Mouse (Mus musculus) hindbrain, embryonic 15.5 days (tissue): ENCODE results near the gene Sema4g. TPM values are rescaled to one million over a fixed set of nuclear protein-coding genes. Genes with fewer than 3 reads are reported as not detected.

ENCODE experiments used
- ATAC-seq: fragments of 200-750 bp; cut with Nextera tagmentation; 2 replicates; pipeline ENCODE4 v1.8.0; 2017; ENCODE audit warnings: low read depth, moderate number of reproducible peaks, moderate TSS enrichment; ENCODE audit not compliant: low FRiP score
- H3K27ac ChIP-seq: fragments of 300-500 bp; sonication (generic); replicated peaks from 2 replicates; pipeline ENCODE4 v1.5.1; 2015; ENCODE audit warnings: mild to moderate bottlenecking, inconsistent platforms
- H3K27me3 ChIP-seq: fragments of 300-500 bp; sonication (generic); 2 replicates; pipeline ENCODE4 v1.6.1; 2015; ENCODE audit warnings: control low read depth, inconsistent platforms
- H3K36me3 ChIP-seq: fragments of 300-500 bp; sonication (generic); 2 replicates; pipeline ENCODE4 v1.6.1; 2015; ENCODE audit warnings: control low read depth, inconsistent platforms
- H3K4me1 ChIP-seq: fragments of 300-500 bp; sonication (generic); replicated peaks from 2 replicates; pipeline ENCODE4 v1.6.1; 2015; ENCODE audit warnings: control low read depth, inconsistent platforms
- H3K4me2 ChIP-seq: fragments of 300-500 bp; sonication (generic); 2 replicates; pipeline ENCODE4 v1.6.1; 2015; ENCODE audit warnings: moderate library complexity, mild to moderate bottlenecking, inconsistent platforms
- H3K4me3 ChIP-seq: fragments of 300-500 bp; sonication (generic); 2 replicates; pipeline ENCODE4 v1.5.1; 2015; ENCODE audit warnings: mild to moderate bottlenecking, inconsistent platforms
- H3K9ac ChIP-seq: fragments of 300-500 bp; sonication (generic); 2 replicates; pipeline ENCODE4 v1.6.1; 2015; ENCODE audit warnings: inconsistent platforms
- H3K9me3 ChIP-seq: fragments of 300-500 bp; sonication (generic); 2 replicates; pipeline ENCODE4 v1.6.1; 2016; ENCODE audit warnings: control low read depth, inconsistent platforms
- WGBS: fragments of 180-500 bp; shearing (Covaris S2); methylation state at CpG from one replicate; pipeline ENCODE4 v1.1.7; 2015; 5-methylcytosine and 5-hydroxymethylcytosine counted together
- polyA plus RNA-seq: library from polyadenylated mRNA; unstranded; fragments of >200 nt; fragmentation: Nextera tagmentation; extraction: Ambion mirVana; gene quantifications from 2 replicates; pipeline ENCODE4 v1.2.1, GENCODE M21; 2015

Gene Sema4g
- polyA plus RNA-seq, 1 experiment from 2014 or later: 18.9 TPM

- 58% methylated on average over 6 of the region's 6 CpGs for whole genome bisulfite sequencing
- no peak overlapping the region for H3K27ac ChIP-seq
- H3K9me3 ChIP-seq: no peaks in the 10 kb centered on the region
- peaks cover 6% of the 10 kb centered on the region for H3K36me3 ChIP-seq
- peaks cover 31% of the 10 kb centered on the region for H3K4me1 ChIP-seq
- H3K4me2 ChIP-seq: peak overlapping the region; percentile 77; the same call in 1 of the 2 replicates
- no peak overlapping the region for H3K9ac ChIP-seq
- H3K27me3 ChIP-seq: no peaks in the 10 kb centered on the region
- ATAC-seq: no peak
- H3K4me3 ChIP-seq: no peak overlapping the region
Observed at GRCm38 (mm10) chr19:44987851-44988250, 1.1 kb upstream of the Sema4g start.

- ATAC-seq: no peak
- H3K4me3 ChIP-seq: peak overlapping the region; percentile 78
- peak overlapping the region; percentile 84 for H3K9ac ChIP-seq
- H3K27me3 ChIP-seq: no peaks in the 10 kb centered on the region
- H3K4me1 ChIP-seq: peaks cover 31% of the 10 kb centered on the region
- peak overlapping the region; percentile 77 for H3K4me2 ChIP-seq
- WGBS: 30% methylated on average over 9 of the region's 9 CpGs
- no peaks in the 10 kb centered on the region for H3K9me3 ChIP-seq
- peaks cover 8% of the 10 kb centered on the region for H3K36me3 ChIP-seq
- H3K27ac ChIP-seq: peak overlapping the region; percentile 74; the same call in 1 of the 2 replicates
Observed at GRCm38 (mm10) chr19:44988321-44988720, 580 bp upstream of the Sema4g start.

- peak; percentile 0 for ATAC-seq
- whole genome bisulfite sequencing: 3% methylated on average over 20 of the region's 22 CpGs
- H3K9ac ChIP-seq: peak overlapping the region; percentile 84
- H3K9me3 ChIP-seq: no peaks in the 10 kb centered on the region
- H3K4me3 ChIP-seq: peak overlapping the region; percentile 78
- H3K4me1 ChIP-seq: peaks cover 31% of the 10 kb centered on the region
- H3K36me3 ChIP-seq: peaks cover 11% of the 10 kb centered on the region
- no peaks in the 10 kb centered on the region for H3K27me3 ChIP-seq
- H3K4me2 ChIP-seq: peak overlapping the region; percentile 77
- H3K27ac ChIP-seq: peak overlapping the region; percentile 74
Observed at GRCm38 (mm10) chr19:44989567-44990495, 930 bp downstream of the Sema4g start.

GRCm38 (mm10) chr19:44991031-44991430, 2.1 kb downstream of the Sema4g start:
- Histone ChIP-seq H3K9me3 (no peaks in the 10 kb centered on the region), H3K27me3 (no peaks in the 10 kb centered on the region), H3K9ac (0 out of 2 replicates have a peak overlapping the region, but pooled peaks have one; percentile 84), H3K4me3 (peak overlapping the region; percentile 78), H3K27ac (no peak overlapping the region), H3K36me3 (peaks cover 12% of the 10 kb centered on the region), H3K4me2 (peak overlapping the region; percentile 77), H3K4me1 (peaks cover 31% of the 10 kb centered on the region)
- ATAC-seq: no peak
- WGBS: 77% methylated on average over 8 of the region's 8 CpGs

GRCm38 (mm10) chr19:44992246-44992645, 3.3 kb downstream of the Sema4g start:
- H3K27me3 ChIP-seq: no peaks in the 10 kb centered on the region
- 46% methylated on average over 7 of the region's 7 CpGs for WGBS
- peaks cover 31% of the 10 kb centered on the region for H3K4me1 ChIP-seq
- no peaks in the 10 kb centered on the region for H3K9me3 ChIP-seq
- no peak overlapping the region for H3K27ac ChIP-seq
- no peak for ATAC-seq
- H3K4me2 ChIP-seq: no peak overlapping the region
- no peak overlapping the region for H3K4me3 ChIP-seq
- H3K36me3 ChIP-seq: peaks cover 23% of the 10 kb centered on the region
- no peak overlapping the region for H3K9ac ChIP-seq

- ATAC-seq: no peak
- no peak overlapping the region for H3K4me2 ChIP-seq
- no peaks in the 10 kb centered on the region for H3K27me3 ChIP-seq
- H3K9ac ChIP-seq: no peak overlapping the region
- H3K27ac ChIP-seq: no peak overlapping the region
- H3K9me3 ChIP-seq: no peaks in the 10 kb centered on the region
- peaks cover 27% of the 10 kb centered on the region for H3K36me3 ChIP-seq
- peaks cover 31% of the 10 kb centered on the region for H3K4me1 ChIP-seq
- WGBS: 73% methylated on average over 7 of the region's 7 CpGs
- H3K4me3 ChIP-seq: no peak overlapping the region
Observed at GRCm38 (mm10) chr19:44992712-44993111, 3.8 kb downstream of the Sema4g start.

- no peak overlapping the region for H3K9ac ChIP-seq
- no peak overlapping the region for H3K4me3 ChIP-seq
- H3K27ac ChIP-seq: no peak overlapping the region
- no peaks in the 10 kb centered on the region for H3K4me1 ChIP-seq
- WGBS: 81% methylated on average over 11 of the region's 11 CpGs
- ATAC-seq: no peak
- no peak overlapping the region for H3K4me2 ChIP-seq
- H3K27me3 ChIP-seq: no peaks in the 10 kb centered on the region
- H3K9me3 ChIP-seq: no peaks in the 10 kb centered on the region
- H3K36me3 ChIP-seq: peaks cover 70% of the 10 kb centered on the region
Observed at GRCm38 (mm10) chr19:44997786-44998185, 8.9 kb downstream of the Sema4g start.

- 86% methylated on average over 8 of the region's 8 CpGs for WGBS
- no peak for ATAC-seq
- Histone ChIP-seq H3K4me3 (no peak overlapping the region), H3K4me2 (no peak overlapping the region), H3K4me1 (peaks cover 5% of the 10 kb centered on the region), H3K36me3 (peaks cover 73% of the 10 kb centered on the region), H3K27me3 (no peaks in the 10 kb centered on the region), H3K9me3 (no peaks in the 10 kb centered on the region), H3K27ac (no peak overlapping the region), H3K9ac (no peak overlapping the region)
Observed at GRCm38 (mm10) chr19:44999647-45000046, 10.7 kb downstream of the Sema4g start.

- no peak overlapping the region for H3K4me2 ChIP-seq
- no peak for ATAC-seq
- H3K27me3 ChIP-seq: no peaks in the 10 kb centered on the region
- H3K9ac ChIP-seq: no peak overlapping the region
- no peak overlapping the region for H3K4me3 ChIP-seq
- H3K9me3 ChIP-seq: no peaks in the 10 kb centered on the region
- H3K4me1 ChIP-seq: peaks cover 24% of the 10 kb centered on the region
- 65% methylated on average over 3 of the region's 3 CpGs for WGBS
- no peak overlapping the region for H3K27ac ChIP-seq
- H3K36me3 ChIP-seq: peaks cover 59% of the 10 kb centered on the region
Observed at GRCm38 (mm10) chr19:45002301-45002700, 13.4 kb downstream of the Sema4g start.

GRCm38 (mm10) chr19:45003740-45004516, 15.0 kb downstream of the Sema4g start:
- no peak for ATAC-seq
- WGBS: 88% methylated on average over 7 of the region's 7 CpGs
- Histone ChIP-seq H3K27me3 (no peaks in the 10 kb centered on the region), H3K4me3 (no peak overlapping the region), H3K4me2 (no peak overlapping the region), H3K9ac (no peak overlapping the region), H3K36me3 (peaks cover 43% of the 10 kb centered on the region), H3K4me1 (peaks cover 36% of the 10 kb centered on the region), H3K27ac (no peak overlapping the region), H3K9me3 (no peaks in the 10 kb centered on the region)

GRCm38 (mm10) chr19:45005444-45005843, 16.5 kb downstream of the Sema4g start, which contains the start of gene Twnk:
Twnk (plus strand) TSS chr19:45005663.
- peak within 1 kb of the TSS; percentile 100 for H3K4me3 ChIP-seq
- H3K27ac ChIP-seq: peak within 1 kb of the TSS; percentile 81
- no peak for ATAC-seq
- no peaks in the 10 kb centered on the region for H3K9me3 ChIP-seq
- WGBS: 12% methylated on average over 16 of the region's 16 CpGs
- H3K4me2 ChIP-seq: peak within 1 kb of the TSS; percentile 95
- H3K9ac ChIP-seq: peak within 1 kb of the TSS; percentile 72
- H3K27me3 ChIP-seq: no peaks in the 10 kb centered on the region
- peaks cover 32% of the 10 kb centered on the region for H3K36me3 ChIP-seq
- peaks cover 40% of the 10 kb centered on the region for H3K4me1 ChIP-seq
